Mouse (Mus musculus) thymus, adult 2 months (tissue): ENCODE measurements around the gene Psrc1.

Experiments used
- CTCF ChIP-seq: fragments of 200-500 bp; IDR thresholded peaks from 2 replicates; pipeline ENCODE4 v1.5.1; 2012; ENCODE audit warnings: mild to moderate bottlenecking, control low read depth, low read length, moderate library complexity, borderline replicate concordance; ENCODE audit not compliant: control insufficient read depth, poor library complexity, insufficient read depth; ENCODE audit errors: extremely low read depth
- POLR2A ChIP-seq: fragments of 200-500 bp; IDR thresholded peaks from 2 replicates; pipeline ENCODE4 v1.6.1; 2012; ENCODE audit warnings: mild to moderate bottlenecking, low read length, control low read depth, moderate library complexity; ENCODE audit not compliant: control insufficient read depth, poor library complexity, insufficient read depth; ENCODE audit errors: extremely low read depth

GRCm38 (mm10) chr3:108383485-108384354 lies at the start of gene Psrc1:
- TF ChIP-seq POLR2A (peak; percentile 36; the same call in 1 of the 2 replicates), CTCF (0 out of 2 replicates have a peak, but pooled peaks have one; percentile 13)
